Mouse (Mus musculus) adrenal gland, adult 2 months (tissue): Measurements from ENCODE around the gene Gm11037. TPM values are rescaled to one million over a fixed set of nuclear protein-coding genes. Genes with fewer than 3 reads are reported as not detected.

ENCODE experiments used
- DNase-seq: peaks from one replicate; pipeline ENCODE4 v3.0.0; 2021
- polyA plus RNA-seq: library from polyadenylated mRNA; depleted of rRNA; stranded (reverse); fragments of >200 nt; gene quantifications from 2 replicates; pipeline ENCODE4 v1.2.3, GENCODE M21; 2012
- total RNA-seq, 2 experiments: library from RNA; stranded (reverse); gene quantifications; 2 replicates each; pipeline ENCODE4 v1.2.3; 2021

Gene Gm11037
- total and polyA plus RNA-seq, 3 experiments, result not detected

DNA sequence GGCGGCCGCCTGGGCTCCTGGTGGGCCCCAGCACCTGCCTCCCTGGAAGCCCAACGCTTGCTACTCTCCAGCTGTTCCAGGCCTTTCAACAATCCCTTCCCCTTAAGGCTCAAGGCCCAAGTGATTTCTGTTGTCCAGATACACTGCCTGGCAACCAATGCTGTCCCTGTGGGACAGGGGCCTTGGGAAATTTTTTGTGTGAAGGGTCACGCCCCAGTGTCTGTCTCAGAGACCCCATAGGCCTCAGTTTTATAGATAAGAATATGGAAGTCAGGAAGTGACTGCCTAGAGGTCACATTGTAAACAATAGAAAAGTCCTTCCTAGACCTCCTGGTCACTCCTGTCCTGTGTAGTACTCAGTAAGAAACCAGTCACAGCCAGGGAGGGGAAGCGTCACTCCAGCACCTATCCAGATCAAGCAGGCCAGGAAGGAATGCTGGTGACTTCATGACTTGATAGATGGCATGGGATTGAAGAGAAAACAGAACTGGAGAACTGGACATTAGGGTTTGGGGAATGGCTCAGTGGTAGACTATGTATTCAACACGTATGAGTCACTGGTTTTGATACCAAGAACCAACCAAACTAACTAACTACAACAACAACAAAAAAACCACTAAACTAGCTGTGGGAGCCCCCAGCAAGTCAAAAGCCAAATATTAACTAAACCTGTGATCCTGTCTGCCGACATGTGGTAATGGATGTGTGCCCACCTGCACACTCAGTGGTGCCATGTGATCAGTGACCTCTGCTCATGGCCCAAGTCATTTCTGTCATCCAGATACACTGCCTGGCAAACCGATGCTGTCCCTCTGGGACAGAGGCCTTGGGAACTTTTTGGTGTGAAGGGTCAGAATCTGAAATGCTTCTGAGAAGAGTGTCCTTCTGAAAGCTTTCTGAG, 15.3 kb downstream of the Gm11037 start:
- peak; percentile 35 for DNase-seq

GRCm38 (mm10) chr2:131149254-131149578, 15.9 kb downstream of the Gm11037 start:
- DNase-seq, result no peak

DNA sequence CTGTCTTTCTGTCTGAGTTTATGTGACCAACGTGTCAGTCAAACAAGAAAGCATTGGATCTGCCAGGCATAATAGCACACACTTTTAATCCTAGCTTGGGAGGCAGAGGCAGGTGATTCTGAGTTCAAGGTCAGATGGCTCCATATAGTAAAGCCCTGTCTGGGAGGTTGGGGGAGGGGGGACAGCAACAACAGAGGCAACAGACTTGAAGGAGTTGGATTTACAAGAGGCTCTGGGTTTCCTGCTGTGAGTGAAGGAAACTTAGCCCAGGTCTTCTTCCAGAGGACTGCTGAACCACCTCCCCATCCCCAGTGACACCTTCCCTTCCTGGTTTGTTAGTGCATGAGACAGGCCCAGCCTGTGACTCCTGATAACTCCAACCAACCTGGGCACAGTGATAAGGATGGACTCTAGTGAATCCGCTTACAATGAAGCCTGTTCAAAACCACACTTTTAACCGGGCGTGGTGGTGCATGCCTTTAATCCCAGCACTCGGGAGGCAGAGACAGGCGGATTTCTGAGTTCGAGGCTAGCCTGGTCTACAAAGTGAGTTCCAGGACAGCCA, 19.0 kb downstream of the Gm11037 start:
- DNase-seq, result no peak

DNA sequence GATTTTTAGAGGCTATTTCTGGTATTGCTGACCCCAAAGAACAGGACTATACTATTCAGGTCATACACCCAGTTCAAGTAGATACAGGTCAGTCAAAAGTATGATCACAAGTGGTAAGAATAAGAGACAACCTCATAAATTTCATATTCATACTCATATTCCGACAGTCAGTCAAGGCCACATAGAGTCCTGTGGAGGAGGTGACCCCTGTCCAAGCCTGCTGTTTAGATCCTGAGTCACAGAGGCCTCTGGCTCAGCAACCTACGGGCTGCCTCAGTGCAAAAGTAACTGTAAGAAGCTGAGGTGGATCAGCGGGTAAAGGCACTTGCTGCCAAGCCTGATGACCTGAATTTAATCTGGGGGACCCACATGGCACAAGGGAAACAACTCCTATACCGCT, 20.7 kb downstream of the Gm11037 start:
- DNase-seq, result peak; percentile 45

DNA sequence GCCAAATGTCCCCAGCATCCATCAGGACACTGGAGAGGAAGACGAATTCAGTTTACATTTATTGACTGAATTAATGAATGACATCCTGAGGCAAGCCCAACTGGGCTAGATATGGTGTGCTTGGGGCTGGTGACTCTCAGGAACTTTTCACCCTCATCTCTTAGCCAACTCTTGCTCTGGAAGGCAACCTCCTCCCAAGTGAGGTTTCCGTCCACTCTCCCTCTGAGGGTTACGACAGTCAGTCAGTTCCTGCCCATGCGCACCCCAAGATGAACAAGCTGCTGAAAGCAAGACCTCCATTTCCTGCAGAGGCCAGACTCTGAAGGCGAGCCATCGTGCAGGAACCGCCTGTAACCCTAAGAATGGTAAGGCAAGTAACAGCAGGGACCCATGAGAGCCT, 23.7 kb downstream of the Gm11037 start:
- no peak for DNase-seq

DNA sequence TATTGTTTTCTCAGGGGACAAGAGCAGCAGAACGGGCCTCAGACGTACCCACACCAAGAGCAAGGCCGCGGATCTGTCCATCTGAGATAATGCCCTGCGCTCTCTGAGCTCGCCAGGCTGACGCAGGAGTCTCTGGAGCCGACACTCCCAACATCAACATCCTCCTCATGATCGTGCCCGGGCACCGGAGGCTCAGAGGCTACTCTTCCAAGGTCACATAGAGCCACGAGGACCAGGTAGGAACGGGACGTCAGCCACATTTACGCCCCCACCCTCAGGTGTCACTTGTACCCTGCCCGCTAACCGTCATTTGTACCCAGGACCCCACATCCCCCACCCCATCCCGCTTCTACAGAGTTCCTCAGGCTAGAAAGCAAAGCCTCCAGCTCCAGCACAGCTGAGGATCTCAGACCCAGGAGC, 26.2 kb downstream of the Gm11037 start:
- no peak for DNase-seq

GRCm38 (mm10) chr2:131159938-131160581, 26.8 kb downstream of the Gm11037 start, which contains the start of gene 1700037H04Rik:
1700037H04Rik (minus strand) TSS chr2:131160081.
- peak; percentile 97 for DNase-seq

DNA sequence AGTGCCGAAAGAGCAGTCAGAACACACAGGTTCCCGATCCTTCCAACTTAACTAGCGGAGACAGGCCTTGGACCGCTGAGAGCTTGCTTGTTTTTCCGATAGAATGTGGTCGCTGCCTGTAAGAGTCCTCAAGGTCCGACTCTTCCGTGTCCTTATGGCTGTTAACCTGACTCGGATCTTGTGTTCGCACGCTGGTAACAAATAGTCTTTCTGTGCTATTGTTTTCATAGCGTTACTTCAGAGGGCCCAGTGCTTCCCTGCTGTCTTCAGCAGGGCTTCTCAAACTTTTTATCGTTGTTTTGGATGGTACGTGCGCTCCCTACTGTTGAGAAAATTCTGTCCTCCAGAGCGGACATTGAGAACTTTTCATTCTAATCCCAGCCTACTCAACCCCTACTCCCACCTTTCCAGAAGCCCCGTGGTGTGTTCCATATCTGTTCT, 27.4 kb downstream of the Gm11037 start:
- DNase-seq, result peak; percentile 54

DNA sequence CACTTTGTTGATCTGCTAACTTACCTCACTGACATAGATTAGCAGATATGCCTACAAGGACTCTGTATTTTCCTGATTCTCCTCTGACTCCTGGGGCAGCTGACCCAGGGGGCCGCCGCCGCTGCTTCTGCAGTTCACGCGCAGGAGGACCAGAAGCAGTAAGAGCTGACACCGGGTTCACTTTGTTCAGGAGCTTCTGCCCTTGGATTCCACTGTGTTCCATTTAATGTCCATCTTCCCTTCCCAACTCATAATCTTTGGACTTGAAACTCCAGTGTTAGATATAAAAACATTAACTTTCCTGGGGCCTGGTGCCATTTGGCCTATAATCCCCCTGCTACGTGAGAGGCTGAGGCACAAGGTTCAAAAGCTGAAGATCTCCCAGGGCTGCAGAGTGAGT, 30.6 kb downstream of the Gm11037 start:
- DNase-seq, result no peak

DNA sequence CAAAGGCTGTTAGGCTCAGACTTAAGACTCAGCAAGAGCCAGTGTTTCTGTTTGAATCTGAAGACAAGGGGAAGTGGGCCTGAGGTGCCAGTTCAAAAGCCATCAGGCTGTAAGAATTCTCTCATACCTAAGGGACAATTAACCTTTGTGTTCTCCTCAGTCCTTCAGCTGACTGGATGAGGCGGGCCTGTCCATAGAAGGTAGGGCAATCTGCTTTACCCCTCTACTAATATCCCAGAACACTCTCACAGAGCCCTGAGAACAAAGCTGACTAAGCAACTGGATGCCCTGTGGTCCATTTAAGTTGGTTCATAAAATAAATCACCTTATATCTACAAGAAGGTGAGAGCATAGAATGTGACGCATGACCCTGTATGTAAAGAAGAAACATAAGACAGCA, 32.9 kb downstream of the Gm11037 start:
- DNase-seq, result no peak

DNA sequence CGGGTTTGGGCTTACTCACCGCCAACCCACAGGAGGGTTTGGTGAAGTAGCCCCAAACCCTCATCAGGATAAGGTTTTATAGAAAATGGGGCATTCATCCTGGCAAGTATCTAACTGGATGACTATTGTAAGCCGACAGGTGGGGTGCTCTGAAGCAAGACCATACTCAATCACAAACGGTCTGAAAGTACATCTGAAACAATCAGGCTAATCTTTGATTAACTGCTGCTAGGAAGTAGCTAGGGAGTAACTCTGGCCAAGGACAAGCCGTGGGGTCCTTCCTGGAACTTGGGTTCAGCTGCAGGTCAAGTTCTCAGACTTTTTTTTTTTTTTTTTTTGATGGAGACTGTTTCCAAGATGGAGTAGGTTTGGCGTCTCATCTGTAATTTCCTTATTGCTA, 34.7 kb downstream of the Gm11037 start:
- DNase-seq, result no peak

GRCm38 (mm10) chr2:131168914-131169313, 35.6 kb downstream of the Gm11037 start:
- DNase-seq, result no peak

DNA sequence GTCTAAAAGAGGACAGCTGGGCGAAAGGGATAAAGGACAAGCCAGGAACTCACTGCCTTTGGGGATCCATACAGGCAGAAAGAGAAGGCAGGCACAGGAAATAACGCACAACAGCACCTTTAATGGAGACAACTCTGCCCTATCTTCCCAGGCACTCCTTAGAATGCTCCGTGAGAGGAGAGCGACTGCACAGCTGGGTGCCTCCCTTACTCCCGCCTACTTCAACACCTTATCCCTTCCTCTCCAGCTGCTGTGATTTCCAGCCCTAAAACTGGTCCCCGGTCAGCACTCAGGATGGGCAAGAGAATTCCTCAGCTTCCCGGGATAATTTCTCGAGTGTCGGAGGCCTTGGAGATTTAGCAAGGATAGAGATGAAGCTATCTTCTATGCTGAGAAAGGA, 37.6 kb downstream of the Gm11037 start:
- no peak for DNase-seq

DNA sequence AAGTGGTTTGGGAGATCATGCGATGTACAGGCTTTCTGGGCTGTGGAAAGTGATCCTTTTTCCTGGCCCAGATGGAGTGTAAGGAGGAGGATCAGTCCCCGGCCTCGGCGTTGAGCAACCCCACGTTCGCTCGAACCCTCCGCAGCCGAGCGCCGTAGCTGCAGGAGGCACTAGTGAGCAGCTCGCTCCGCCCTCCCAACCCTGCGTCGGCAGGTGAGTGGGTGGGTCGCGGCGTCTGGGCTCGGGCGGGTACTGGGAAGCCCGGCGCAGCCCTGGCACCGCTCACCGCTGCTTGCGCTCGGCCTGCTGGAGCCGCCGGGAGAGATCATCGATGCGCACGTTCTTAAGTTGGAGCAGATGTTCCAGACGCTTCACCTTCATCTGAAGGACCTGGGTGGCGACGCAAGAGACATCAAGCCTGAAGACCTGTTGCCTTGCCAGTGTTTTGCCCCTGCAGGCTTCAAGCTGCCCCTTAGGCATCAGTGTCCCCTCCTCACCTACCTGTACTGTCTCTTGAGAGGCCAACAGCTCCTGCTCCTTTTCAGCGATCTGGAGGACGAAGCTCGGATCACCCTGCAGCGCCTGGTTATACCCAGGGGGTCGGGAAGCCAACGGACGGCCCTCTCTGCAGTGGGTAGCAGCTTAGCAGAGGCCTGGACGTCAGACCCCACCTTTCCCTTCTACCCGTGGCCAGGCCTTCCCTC, 38.3 kb downstream of the Gm11037 start:
- DNase-seq, result peak; percentile 88

DNA sequence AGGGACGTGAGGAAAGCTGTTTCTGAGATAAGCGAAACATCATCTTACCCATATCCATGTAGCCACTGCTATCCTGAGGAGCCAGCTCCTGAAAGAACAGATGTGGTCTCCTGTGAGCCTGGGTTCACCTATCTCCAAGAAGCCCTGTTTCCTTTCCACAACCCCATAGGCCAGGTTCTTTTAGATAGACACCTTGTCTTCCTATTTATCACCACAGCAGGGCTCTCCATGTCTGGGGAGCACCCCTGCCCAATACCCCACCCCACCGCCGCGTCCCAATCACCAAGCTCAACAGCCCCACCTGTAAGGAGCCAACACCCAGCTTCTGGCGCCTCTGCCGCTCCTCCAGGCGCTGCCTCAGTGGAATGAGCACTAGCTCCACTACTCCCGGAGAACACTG, 39.0 kb downstream of the Gm11037 start:
- no peak for DNase-seq

GRCm38 (mm10) chr2:131174700-131175099, 41.4 kb downstream of the Gm11037 start:
- peak; percentile 73 for DNase-seq

- no peak for DNase-seq
These were observed 42.1 kb downstream of the Gm11037 start for GRCm38 (mm10) chr2:131175286-131175944.

DNA sequence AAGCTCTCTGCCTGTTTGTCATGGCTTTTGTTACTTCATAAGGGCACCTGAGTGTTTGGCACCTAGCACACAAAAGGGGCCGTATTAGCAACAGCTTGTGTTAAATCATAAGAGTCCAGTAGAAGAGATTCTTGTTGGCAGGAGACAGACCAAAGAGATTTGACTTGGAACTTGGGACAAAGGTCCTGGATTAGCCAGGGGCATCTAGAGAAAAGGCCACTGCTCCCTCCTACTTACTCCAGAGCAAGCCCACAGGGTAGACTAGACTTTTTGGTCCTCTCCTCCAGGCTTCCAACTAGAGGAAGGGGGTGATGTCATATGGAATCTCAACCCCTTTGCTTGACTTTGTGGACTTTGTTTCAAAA, 42.6 kb downstream of the Gm11037 start:
- no peak for DNase-seq

DNA sequence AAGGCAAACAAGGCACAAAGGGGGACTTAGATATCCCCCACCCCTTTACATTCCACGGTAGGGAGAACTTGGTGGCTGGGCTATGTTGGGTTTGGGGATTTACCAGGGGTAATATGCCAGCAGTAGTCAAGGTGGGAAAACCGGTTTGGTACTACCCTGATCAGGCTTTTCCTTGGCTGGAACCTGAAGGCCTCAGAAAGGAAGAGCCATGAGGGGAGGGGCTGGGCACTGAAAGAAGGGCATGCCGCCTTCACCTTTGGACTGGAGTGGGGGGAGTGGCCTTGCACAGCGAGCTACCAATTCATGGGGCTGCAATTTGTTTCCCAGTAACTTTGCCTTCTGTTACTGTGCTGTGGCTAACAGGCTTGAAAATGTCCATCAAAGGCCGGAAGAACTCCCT, 43.2 kb downstream of the Gm11037 start:
- DNase-seq, result peak; percentile 31

DNA sequence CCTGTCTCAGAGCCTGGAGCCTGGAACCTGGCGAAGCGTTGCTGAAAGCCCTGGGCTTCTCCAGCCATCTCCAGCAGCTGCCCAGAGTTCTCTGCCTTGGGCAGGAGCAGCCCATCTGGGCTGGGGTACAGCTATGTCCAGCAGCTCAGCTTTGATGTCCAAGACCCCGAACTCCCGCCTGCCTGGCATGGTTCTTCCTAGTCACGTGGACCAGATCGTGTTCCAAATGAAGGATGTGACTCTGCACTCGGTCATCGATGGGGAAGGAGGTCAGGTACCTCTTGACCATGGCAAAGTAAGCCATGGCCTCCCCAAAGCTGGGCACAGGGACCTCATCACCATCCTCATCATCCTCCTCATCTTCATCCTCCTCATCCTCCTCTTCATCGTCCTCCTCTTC, 44.6 kb downstream of the Gm11037 start:
- no peak for DNase-seq

DNA sequence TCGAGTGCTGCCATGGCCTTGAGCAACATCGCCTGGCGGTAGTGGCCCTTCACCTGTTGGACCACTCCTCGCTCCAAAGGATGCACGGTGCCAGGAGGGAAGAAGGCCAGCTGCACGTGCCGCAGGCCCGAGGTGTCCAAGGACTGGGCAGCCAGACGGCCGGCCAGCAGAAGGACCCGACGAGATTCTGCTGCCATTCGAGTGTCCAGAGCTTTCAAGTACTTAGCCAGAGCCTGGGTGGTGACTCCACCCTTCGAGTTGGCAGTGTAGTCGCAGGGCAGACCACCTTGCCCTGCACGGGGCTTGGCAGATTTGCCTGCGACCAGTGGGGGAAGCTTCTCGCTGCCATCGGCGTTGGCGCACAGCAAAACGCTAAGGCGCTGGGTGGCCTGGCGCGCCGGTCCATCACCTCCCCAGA, 45.5 kb downstream of the Gm11037 start:
- no peak for DNase-seq
